Mouse (Mus musculus): ENCODE results near the gene Chat. TPM values are rescaled to one million over a fixed set of nuclear protein-coding genes. Genes with fewer than 3 reads are reported as not detected.

Chat gene
- polyA plus RNA-seq, 1 experiment = 0.67 TPM

- WGBS = 4% methylated on average over 70 of the region's 70 CpGs
- H3K4me1 ChIP-seq (replicated peaks; ENCODE audit: control insufficient read depth, insufficient read depth, low read length) = no peaks in the 10 kb centered on the region
- no peak within 1 kb of the TSS for H3K27ac ChIP-seq (ENCODE audit: control insufficient read depth, insufficient read depth, low read length)
- DNase-seq = no peak
- no peaks in the 10 kb centered on the region for H3K36me3 ChIP-seq (ENCODE audit: control insufficient read depth, insufficient read depth, low read length)
- no peak for TF ChIP-seq POLR2A (IDR thresholded peaks at IDR 0.05; ENCODE audit: control insufficient read depth, extremely low read depth, insufficient read depth, low read length, poor library complexity)
- TF ChIP-seq CTCF (IDR thresholded peaks at IDR 0.05; ENCODE audit: borderline replicate concordance, control insufficient read depth, extremely low read depth, insufficient read depth, low read length, poor library complexity) = no peak
- H3K27me3 ChIP-seq (ENCODE audit: control insufficient read depth, insufficient read depth, low read length) = peaks cover 6% of the 10 kb centered on the region
- no peak within 1 kb of the TSS for H3K4me3 ChIP-seq (ENCODE audit: control insufficient read depth, insufficient read depth, low read length)
Observed at GRCm38 (mm10) chr14:32464601-32465505, 936 bp downstream of the Chat start, which contains the start of gene Slc18a3. TSS of gene Slc18a3 (minus strand) at chr14:32464850.

DNA sequence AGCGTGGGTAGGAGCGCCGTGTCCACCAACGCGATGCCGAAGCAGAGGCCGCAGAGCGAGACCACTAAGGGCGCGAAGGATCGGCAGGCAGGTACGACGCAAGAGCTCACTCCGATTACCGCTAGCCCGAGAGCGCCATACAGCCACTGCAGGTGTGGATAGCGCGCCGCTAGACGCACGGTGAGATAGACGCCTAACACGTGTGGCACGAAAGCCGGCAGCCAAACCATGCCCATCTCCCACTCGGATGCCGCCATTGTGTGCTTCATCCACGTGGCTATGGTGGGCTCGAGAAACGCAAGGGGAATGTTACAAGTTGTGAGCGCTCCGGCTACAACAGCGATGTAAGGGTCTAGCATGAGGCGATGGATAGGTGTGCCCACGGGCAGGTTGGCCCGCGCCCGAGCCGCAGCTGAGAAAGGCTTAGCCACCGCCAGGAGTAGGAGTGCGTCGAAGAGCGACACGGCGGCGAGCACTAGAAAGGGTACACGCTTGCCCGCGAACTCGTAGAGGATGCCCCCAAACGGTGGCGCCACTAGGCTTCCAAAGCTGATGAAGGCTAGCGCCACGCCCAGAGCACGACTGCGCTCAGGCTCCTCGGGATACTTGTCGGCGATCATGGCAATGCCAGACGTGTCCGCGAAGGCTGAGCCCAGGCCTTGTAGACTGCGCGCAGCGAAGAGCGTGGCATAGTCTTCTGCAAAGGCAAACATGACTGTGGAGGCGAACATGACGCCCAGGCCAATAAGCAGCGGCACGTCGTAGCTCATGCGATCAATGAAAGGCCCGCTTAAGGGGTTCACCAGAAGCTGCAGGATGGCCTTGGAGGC lies 2.4 kb downstream of the Chat start:
- 13% methylated on average over 74 of the region's 74 CpGs for WGBS

GRCm38 (mm10) chr14:32452552-32452951 lies 13.2 kb downstream of the Chat start:
- WGBS = 13% methylated on average over 4 of the region's 4 CpGs
- no peaks in the 10 kb centered on the region for H3K4me1 ChIP-seq (replicated peaks; ENCODE audit: control insufficient read depth, insufficient read depth, low read length)
- H3K27me3 ChIP-seq (ENCODE audit: control insufficient read depth, insufficient read depth, low read length) = no peaks in the 10 kb centered on the region
- H3K36me3 ChIP-seq (ENCODE audit: control insufficient read depth, insufficient read depth, low read length) = no peaks in the 10 kb centered on the region
- H3K4me3 ChIP-seq (ENCODE audit: control insufficient read depth, insufficient read depth, low read length) = no peak overlapping the region
- DNase-seq = no peak
- H3K27ac ChIP-seq (ENCODE audit: control insufficient read depth, insufficient read depth, low read length) = no peak overlapping the region
- TF ChIP-seq CTCF (IDR thresholded peaks at IDR 0.05; ENCODE audit: borderline replicate concordance, control insufficient read depth, extremely low read depth, insufficient read depth, low read length, poor library complexity) (no peak), POLR2A (IDR thresholded peaks at IDR 0.05; ENCODE audit: control insufficient read depth, extremely low read depth, insufficient read depth, low read length, poor library complexity) (no peak)

More for the DNA sequence above, 2.4 kb downstream of the Chat start:
- no peak for TF ChIP-seq POLR2A (IDR thresholded peaks at IDR 0.05; ENCODE audit: control insufficient read depth, extremely low read depth, insufficient read depth, low read length, poor library complexity)
- DNase-seq = no peak
- Histone ChIP-seq H3K4me3 (ENCODE audit: control insufficient read depth, insufficient read depth, low read length) (no peak overlapping the region), H3K4me1 (replicated peaks; ENCODE audit: control insufficient read depth, insufficient read depth, low read length) (no peaks in the 10 kb centered on the region), H3K36me3 (ENCODE audit: control insufficient read depth, insufficient read depth, low read length) (no peaks in the 10 kb centered on the region), H3K27ac (ENCODE audit: control insufficient read depth, insufficient read depth, low read length) (no peak overlapping the region), H3K27me3 (ENCODE audit: control insufficient read depth, insufficient read depth, low read length) (peaks cover 6% of the 10 kb centered on the region)

- no peak for DNase-seq
- Histone ChIP-seq H3K4me3 (ENCODE audit: control insufficient read depth, insufficient read depth, low read length) (no peak overlapping the region), H3K36me3 (ENCODE audit: control insufficient read depth, insufficient read depth, low read length) (no peaks in the 10 kb centered on the region), H3K4me1 (replicated peaks; ENCODE audit: control insufficient read depth, insufficient read depth, low read length) (no peaks in the 10 kb centered on the region), H3K27ac (ENCODE audit: control insufficient read depth, insufficient read depth, low read length) (no peak overlapping the region), H3K27me3 (ENCODE audit: control insufficient read depth, insufficient read depth, low read length) (no peaks in the 10 kb centered on the region)
- 14% methylated on average over 6 of the region's 6 CpGs for WGBS
- TF ChIP-seq POLR2A (IDR thresholded peaks at IDR 0.05; ENCODE audit: control insufficient read depth, extremely low read depth, insufficient read depth, low read length, poor library complexity) (no peak), CTCF (IDR thresholded peaks at IDR 0.05; ENCODE audit: borderline replicate concordance, control insufficient read depth, extremely low read depth, insufficient read depth, low read length, poor library complexity) (no peak)
Observed at GRCm38 (mm10) chr14:32446989-32447388, 18.8 kb downstream of the Chat start.

- 65% methylated on average over 8 of the region's 8 CpGs for WGBS
- H3K36me3 ChIP-seq (ENCODE audit: control insufficient read depth, insufficient read depth, low read length) = no peaks in the 10 kb centered on the region
- no peak overlapping the region for H3K4me3 ChIP-seq (ENCODE audit: control insufficient read depth, insufficient read depth, low read length)
- H3K27me3 ChIP-seq (ENCODE audit: control insufficient read depth, insufficient read depth, low read length) = no peaks in the 10 kb centered on the region
- DNase-seq = no peak
- H3K27ac ChIP-seq (ENCODE audit: control insufficient read depth, insufficient read depth, low read length) = no peak overlapping the region
- H3K4me1 ChIP-seq (replicated peaks; ENCODE audit: control insufficient read depth, insufficient read depth, low read length) = no peaks in the 10 kb centered on the region
- TF ChIP-seq CTCF (IDR thresholded peaks at IDR 0.05; ENCODE audit: borderline replicate concordance, control insufficient read depth, extremely low read depth, insufficient read depth, low read length, poor library complexity) (no peak), POLR2A (IDR thresholded peaks at IDR 0.05; ENCODE audit: control insufficient read depth, extremely low read depth, insufficient read depth, low read length, poor library complexity) (no peak)
Observed at GRCm38 (mm10) chr14:32443446-32443845, 22.3 kb downstream of the Chat start.

GRCm38 (mm10) chr14:32439744-32440143 lies 26.0 kb downstream of the Chat start:
- no peaks in the 10 kb centered on the region for H3K27me3 ChIP-seq (ENCODE audit: control insufficient read depth, insufficient read depth, low read length)
- no peak for DNase-seq
- no peaks in the 10 kb centered on the region for H3K4me1 ChIP-seq (replicated peaks; ENCODE audit: control insufficient read depth, insufficient read depth, low read length)
- H3K4me3 ChIP-seq (ENCODE audit: control insufficient read depth, insufficient read depth, low read length) = no peak overlapping the region
- TF ChIP-seq CTCF (IDR thresholded peaks at IDR 0.05; ENCODE audit: borderline replicate concordance, control insufficient read depth, extremely low read depth, insufficient read depth, low read length, poor library complexity) (no peak), POLR2A (IDR thresholded peaks at IDR 0.05; ENCODE audit: control insufficient read depth, extremely low read depth, insufficient read depth, low read length, poor library complexity) (no peak)
- H3K36me3 ChIP-seq (ENCODE audit: control insufficient read depth, insufficient read depth, low read length) = no peaks in the 10 kb centered on the region
- no peak overlapping the region for H3K27ac ChIP-seq (ENCODE audit: control insufficient read depth, insufficient read depth, low read length)
- WGBS = 37% methylated on average over 3 of the region's 3 CpGs

Measured in thymus, adult 2 months (tissue).